Mouse (Mus musculus): ENCODE measurements around the gene Olfr1154. TPM values are rescaled to one million over a fixed set of nuclear protein-coding genes. Genes with fewer than 3 reads are reported as not detected.

Olfr1154 gene
- total RNA-seq (2023; ENCODE audit: inconsistent age): not detected in 4 replicates

GRCm38 (mm10) chr2:87905066-87905465 lies at the start of gene Olfr1154:
TSS of gene Olfr1154 (minus strand) at chr2:87905166.

DNA sequence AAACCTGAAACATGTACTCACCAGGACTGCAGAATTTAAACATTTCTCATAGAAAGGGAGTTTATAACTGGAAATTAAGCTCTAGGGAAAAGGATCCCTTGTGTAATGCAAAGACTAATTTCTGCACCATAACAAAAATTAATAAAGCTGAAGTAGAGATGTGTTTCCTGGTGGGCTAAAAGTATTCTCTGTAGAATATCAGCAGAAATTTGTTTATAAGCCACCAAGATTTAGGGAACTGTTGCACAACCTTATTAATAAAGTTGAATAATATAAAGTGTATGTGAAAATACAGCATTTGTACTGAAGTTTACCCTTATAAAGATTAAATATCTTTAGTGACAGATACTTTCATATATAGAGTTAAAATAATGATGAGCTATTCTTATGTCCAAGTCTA lies 48.0 kb upstream of the Olfr1154 start, which contains the start of gene Olfr1156:
Gene Olfr1156 (minus strand): TSS at position 101 of the 400 bp plus-strand sequence.

DNA sequence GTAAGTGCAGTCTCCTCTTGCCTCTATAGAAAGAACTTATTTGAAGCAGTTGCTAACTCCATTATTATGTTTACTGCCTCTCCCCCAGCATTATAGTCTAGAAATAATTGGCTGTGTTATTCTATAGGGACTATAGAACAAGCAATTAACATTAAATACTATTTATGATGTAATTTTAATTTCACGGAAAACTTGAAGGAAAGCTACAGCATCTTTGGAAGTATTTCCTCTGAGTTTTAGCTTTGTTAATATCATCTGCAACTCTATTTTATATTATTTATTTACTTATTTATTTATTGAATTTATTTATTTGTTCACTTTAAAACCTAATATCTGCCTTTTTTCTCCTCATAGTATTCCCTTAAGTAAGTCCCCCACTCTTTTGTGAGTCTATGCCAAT lies 40.1 kb upstream of the Olfr1154 start, which contains the start of gene Olfr1155:
Gene Olfr1155 (minus strand): TSS at position 101 of the 400 bp plus-strand sequence.

GRCm38 (mm10) chr2:87894662-87895061 lies 10.3 kb downstream of the Olfr1154 start, which contains the start of gene Olfr1153:
TSS of gene Olfr1153 (plus strand) at chr2:87894962.

DNA sequence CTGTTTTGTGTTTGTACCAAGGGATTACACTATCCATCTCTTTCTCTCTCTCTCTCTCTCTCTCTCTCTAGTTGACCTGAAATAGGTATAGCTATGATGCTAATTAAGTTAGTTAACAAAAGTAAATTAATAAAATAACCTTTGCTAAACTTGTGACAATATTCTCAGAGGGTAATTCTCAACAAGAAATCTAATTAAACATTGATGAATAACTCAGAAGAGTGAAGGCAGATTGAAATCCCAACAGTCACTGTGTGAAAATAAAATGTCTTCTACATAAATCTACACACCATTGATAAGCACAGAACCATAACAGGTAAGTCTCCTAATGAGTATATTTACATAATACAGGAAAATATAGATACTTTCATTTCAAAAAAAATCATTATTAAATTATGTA lies 38.8 kb downstream of the Olfr1154 start, which contains the start of gene Olfr1152:
Gene Olfr1152 (plus strand): TSS at position 301 of the 400 bp plus-strand sequence.

GRCm38 (mm10) chr2:87855562-87855961 lies 49.4 kb downstream of the Olfr1154 start, which contains the start of gene Olfr1151:
TSS of gene Olfr1151 (plus strand) at chr2:87855862.

Other genes with a start within 250 kb of the Olfr1154 start
- gene Olfr1134, start 246.7 kb downstream of the Olfr1154 start, total RNA-seq (2023; ENCODE audit: inconsistent age): not detected in 4 replicates
- not detected in 4 replicates for gene Olfr1135, start 231.5 kb downstream of the Olfr1154 start, total RNA-seq (2023; ENCODE audit: inconsistent age)
- not detected in 4 replicates for gene Olfr1136, start 211.2 kb downstream of the Olfr1154 start, total RNA-seq (2023; ENCODE audit: inconsistent age)
- gene Olfr1137, start 192.0 kb downstream of the Olfr1154 start, total RNA-seq (2023; ENCODE audit: inconsistent age): not detected in 4 replicates
- not detected in 4 replicates for gene Olfr1138, start 165.2 kb downstream of the Olfr1154 start, total RNA-seq (2023; ENCODE audit: inconsistent age)
- not detected in 4 replicates for gene Olfr1140, start 161.4 kb downstream of the Olfr1154 start, total RNA-seq (2023; ENCODE audit: inconsistent age)
- gene Olfr1141, start 151.2 kb downstream of the Olfr1154 start, total RNA-seq (2023; ENCODE audit: inconsistent age): not detected in 4 replicates
- not detected in 4 replicates for gene Olfr152, start 125.7 kb downstream of the Olfr1154 start, total RNA-seq (2023; ENCODE audit: inconsistent age)
- gene Olfr1143, start 104.6 kb downstream of the Olfr1154 start, total RNA-seq (2023; ENCODE audit: inconsistent age): not detected in 4 replicates
- gene Olfr1145, start 95.3 kb downstream of the Olfr1154 start, total RNA-seq (2023; ENCODE audit: inconsistent age): not detected in 4 replicates
- not detected in 4 replicates for gene Olfr1148, start 74.6 kb downstream of the Olfr1154 start, total RNA-seq (2023; ENCODE audit: inconsistent age)
- not detected in 4 replicates for gene Olfr1150-ps1, start 61.2 kb downstream of the Olfr1154 start, total RNA-seq (2023; ENCODE audit: inconsistent age)
- not detected in 4 replicates for gene Olfr1151, start 49.3 kb downstream of the Olfr1154 start, total RNA-seq (2023; ENCODE audit: inconsistent age)
- not detected in 4 replicates for gene Olfr1152, start 38.7 kb downstream of the Olfr1154 start, total RNA-seq (2023; ENCODE audit: inconsistent age)
- gene Olfr1153, start 10.2 kb downstream of the Olfr1154 start, total RNA-seq (2023; ENCODE audit: inconsistent age): not detected in 4 replicates
- not detected in 4 replicates for gene Olfr1155, start 40.0 kb upstream of the Olfr1154 start, total RNA-seq (2023; ENCODE audit: inconsistent age)
- not detected in 4 replicates for gene Olfr1156, start 47.9 kb upstream of the Olfr1154 start, total RNA-seq (2023; ENCODE audit: inconsistent age)
- not detected in 4 replicates for gene Olfr1157, start 63.1 kb upstream of the Olfr1154 start, total RNA-seq (2023; ENCODE audit: inconsistent age)
- gene Olfr74, start 69.5 kb upstream of the Olfr1154 start, total RNA-seq (2023; ENCODE audit: inconsistent age): not detected in 4 replicates
- gene Olfr1158, start 84.9 kb upstream of the Olfr1154 start, total RNA-seq (2023; ENCODE audit: inconsistent age): not detected in 4 replicates
- gene Olfr1160, start 103.1 kb upstream of the Olfr1154 start, total RNA-seq (2023; ENCODE audit: inconsistent age): not detected in 4 replicates
- gene Olfr1161, start 117.6 kb upstream of the Olfr1154 start, total RNA-seq (2023; ENCODE audit: inconsistent age): not detected in 4 replicates
- not detected in 4 replicates for gene Olfr73, start 132.5 kb upstream of the Olfr1154 start, total RNA-seq (2023; ENCODE audit: inconsistent age)
- gene Olfr1162, start 146.0 kb upstream of the Olfr1154 start, total RNA-seq (2023; ENCODE audit: inconsistent age): not detected in 4 replicates
- gene Olfr1163, start 166.7 kb upstream of the Olfr1154 start, total RNA-seq (2023; ENCODE audit: inconsistent age): not detected in 4 replicates
- not detected in 4 replicates for gene Olfr1164, start 188.8 kb upstream of the Olfr1154 start, total RNA-seq (2023; ENCODE audit: inconsistent age)
- gene Olfr1166, start 223.1 kb upstream of the Olfr1154 start, total RNA-seq (2023; ENCODE audit: inconsistent age): not detected in 4 replicates

All from B cell, adult (primary cell).